Mouse (Mus musculus) embryonic facial prominence, embryonic 15.5 days (tissue): ENCODE results near the gene Trpv2. TPM values are rescaled to one million over a fixed set of nuclear protein-coding genes. Genes with fewer than 3 reads are reported as not detected.

ENCODE experiments used
- ATAC-seq: fragments of 200-750 bp; cut with Nextera tagmentation; 2 replicates; pipeline ENCODE4 v1.8.0; 2017; ENCODE audit warnings: low read depth, moderate TSS enrichment; ENCODE audit not compliant: insufficient number of reproducible peaks, low FRiP score, low TSS enrichment
- H3K27ac ChIP-seq: fragments of 300-500 bp; sonication (generic); replicated peaks from 2 replicates; pipeline ENCODE4 v1.5.1; 2015; ENCODE audit warnings: mild to moderate bottlenecking, inconsistent platforms
- H3K27me3 ChIP-seq: fragments of 300-500 bp; sonication (generic); 2 replicates; pipeline ENCODE4 v1.6.1; 2015; ENCODE audit warnings: inconsistent platforms
- H3K36me3 ChIP-seq: fragments of 300-500 bp; sonication (generic); 2 replicates; pipeline ENCODE4 v1.6.1; 2015; ENCODE audit warnings: mild to moderate bottlenecking, inconsistent platforms
- H3K4me1 ChIP-seq: fragments of 300-500 bp; sonication (generic); 2 replicates; pipeline ENCODE4 v1.6.1; 2015; ENCODE audit warnings: inconsistent platforms
- H3K4me2 ChIP-seq: fragments of 300-500 bp; sonication (generic); replicated peaks from 2 replicates; pipeline ENCODE4 v1.6.1; 2015; ENCODE audit warnings: mild to moderate bottlenecking, inconsistent platforms
- H3K4me3 ChIP-seq: fragments of 300-500 bp; sonication (generic); replicated peaks from 2 replicates; pipeline ENCODE4 v1.5.1; 2015; ENCODE audit warnings: mild to moderate bottlenecking, inconsistent platforms
- H3K9ac ChIP-seq: fragments of 300-500 bp; sonication (generic); 2 replicates; pipeline ENCODE4 v1.6.1; 2015; ENCODE audit warnings: inconsistent platforms
- H3K9me3 ChIP-seq: fragments of 300-500 bp; sonication (generic); replicated peaks from 2 replicates; pipeline ENCODE4 v1.6.1; 2016; ENCODE audit warnings: inconsistent platforms
- WGBS: fragments of 180-500 bp; shearing (Covaris S2); methylation state at CpG from one replicate; pipeline ENCODE4 v1.1.7; 2015; 5-methylcytosine and 5-hydroxymethylcytosine counted together
- polyA plus RNA-seq: library from polyadenylated mRNA; unstranded; fragments of >200 nt; fragmentation: Nextera tagmentation; extraction: Ambion mirVana; gene quantifications from 2 replicates; pipeline ENCODE4 v1.2.1, GENCODE M21; 2015

Gene Trpv2
- polyA plus RNA-seq, 1 experiment from 2014 or later, result 6.4 TPM

DNA sequence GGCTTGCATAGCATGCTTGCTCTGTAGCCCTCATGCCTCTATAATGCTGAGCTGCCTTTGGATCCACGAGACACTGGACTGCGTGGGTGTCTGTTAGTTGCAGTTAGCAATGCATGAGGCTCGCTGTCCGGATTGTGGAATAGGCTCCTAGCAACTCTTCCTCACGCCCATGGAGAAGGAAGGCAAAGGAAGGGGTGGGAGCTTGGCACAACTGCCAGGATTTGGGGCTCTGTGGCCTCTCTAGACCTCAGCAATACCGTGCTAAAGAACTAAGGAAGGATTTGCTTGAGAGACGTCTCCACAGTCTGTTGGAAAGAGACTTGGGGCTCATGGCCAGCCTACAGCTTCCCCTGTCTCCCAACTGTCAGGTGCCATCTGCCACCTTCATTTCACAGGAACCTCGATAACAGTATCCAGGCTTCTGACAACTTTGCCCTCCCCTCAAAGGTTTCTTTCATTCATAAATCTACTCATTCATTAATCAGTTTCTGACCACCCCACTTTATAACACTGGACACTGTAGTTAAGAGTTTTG, 40.7 kb downstream of the Trpv2 start:
- Histone ChIP-seq H3K9ac (no peak overlapping the region), H3K36me3 (peaks cover 31% of the 10 kb centered on the region), H3K4me3 (no peak overlapping the region), H3K4me1 (peaks cover 16% of the 10 kb centered on the region), H3K27me3 (no peaks in the 10 kb centered on the region), H3K4me2 (no peak overlapping the region), H3K27ac (peak overlapping the region; percentile 84; the same call in 1 of the 2 replicates), H3K9me3 (no peaks in the 10 kb centered on the region)
- no peak for ATAC-seq
- 78% methylated on average over 8 of the region's 8 CpGs for WGBS

DNA sequence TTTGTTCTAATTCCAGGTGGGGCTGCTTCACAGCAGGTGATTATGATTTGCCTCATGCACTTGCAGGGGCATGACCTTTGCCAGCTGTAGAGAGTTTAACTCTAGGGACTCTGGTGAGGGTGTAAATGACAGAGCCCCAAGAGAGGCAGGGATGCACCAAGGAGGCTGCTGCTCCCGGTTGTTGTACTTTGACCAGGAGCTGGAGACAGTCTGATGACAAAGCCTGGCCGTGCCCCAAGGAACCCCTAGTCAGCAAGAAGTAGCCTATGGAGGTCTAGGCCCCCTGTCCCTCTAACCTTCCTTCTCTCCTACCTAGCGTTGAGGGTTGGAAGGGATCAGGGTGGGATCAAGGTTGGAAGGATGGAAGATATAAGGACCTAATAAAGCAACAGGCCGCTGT, 41.2 kb downstream of the Trpv2 start:
- Histone ChIP-seq H3K4me3 (no peak overlapping the region), H3K9ac (no peak overlapping the region), H3K27ac (no peak overlapping the region), H3K27me3 (no peaks in the 10 kb centered on the region), H3K4me1 (peaks cover 16% of the 10 kb centered on the region), H3K36me3 (peaks cover 27% of the 10 kb centered on the region), H3K4me2 (no peak overlapping the region), H3K9me3 (no peaks in the 10 kb centered on the region)
- 86% methylated on average over 4 of the region's 4 CpGs for WGBS
- no peak for ATAC-seq

DNA sequence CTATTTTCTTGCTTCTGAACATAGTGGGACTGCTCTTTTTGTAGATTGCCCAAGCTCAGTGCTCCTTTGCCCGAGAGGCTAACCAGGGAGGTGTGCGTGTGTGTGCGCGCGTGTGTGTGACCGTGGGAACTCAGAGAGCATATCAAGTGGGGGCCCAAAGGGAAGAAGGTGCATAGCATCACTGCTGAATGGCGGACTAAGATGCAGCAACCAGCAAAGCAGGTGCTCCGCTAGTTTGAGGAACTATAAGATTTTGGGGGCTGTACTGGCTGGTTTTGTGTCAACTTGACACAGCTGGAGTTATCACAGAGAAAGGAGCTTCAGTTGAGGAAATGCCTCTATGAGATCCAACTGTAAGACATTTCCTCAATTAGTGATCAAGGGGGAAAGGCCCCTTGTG, 46.8 kb downstream of the Trpv2 start:
- Histone ChIP-seq H3K36me3 (peaks cover 25% of the 10 kb centered on the region), H3K4me1 (peaks cover 36% of the 10 kb centered on the region), H3K27ac (no peak overlapping the region), H3K9ac (no peak overlapping the region), H3K4me2 (no peak overlapping the region), H3K27me3 (no peaks in the 10 kb centered on the region), H3K4me3 (no peak overlapping the region), H3K9me3 (no peaks in the 10 kb centered on the region)
- no peak for ATAC-seq
- 94% methylated on average over 8 of the region's 8 CpGs for WGBS

DNA sequence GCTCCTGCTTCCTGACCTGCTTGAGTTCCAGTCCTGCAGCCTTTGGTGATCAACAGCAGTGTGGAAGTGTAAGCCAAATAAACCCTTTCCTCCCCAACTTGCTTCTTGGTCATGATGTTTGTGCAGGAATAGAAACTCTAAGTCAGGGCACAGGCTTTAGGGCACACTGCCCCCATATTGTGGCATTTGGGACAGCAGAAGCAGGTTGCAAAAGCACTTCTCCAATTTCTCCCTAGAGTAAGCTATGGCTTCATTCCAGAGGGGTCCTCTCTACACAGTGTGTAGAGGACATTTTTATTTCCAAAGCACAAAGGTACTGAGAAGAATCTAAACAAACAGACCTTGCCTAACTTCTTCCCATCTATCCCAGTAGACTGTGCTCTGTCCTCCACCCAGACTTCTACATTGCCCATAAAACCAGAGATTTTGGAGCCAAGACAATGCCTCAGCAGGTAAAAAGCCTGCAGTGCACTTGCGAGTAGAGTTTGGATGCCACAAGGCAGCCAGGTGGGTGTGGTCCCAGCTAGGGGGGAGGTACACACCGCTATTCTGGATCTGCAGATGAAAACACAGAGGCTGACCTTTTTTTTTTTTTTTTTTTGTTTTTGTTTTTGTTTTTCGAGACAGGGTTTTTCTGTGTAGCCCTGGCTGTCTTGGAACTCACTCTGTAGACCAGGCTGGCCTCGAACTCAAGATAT, 47.4 kb downstream of the Trpv2 start:
- H3K4me1 ChIP-seq, result peaks cover 36% of the 10 kb centered on the region
- H3K4me3 ChIP-seq, result no peak overlapping the region
- ATAC-seq, result no peak
- peaks cover 23% of the 10 kb centered on the region for H3K36me3 ChIP-seq
- WGBS, result 69% methylated on average over 4 of the region's 4 CpGs
- no peak overlapping the region for H3K9ac ChIP-seq
- no peaks in the 10 kb centered on the region for H3K27me3 ChIP-seq
- H3K27ac ChIP-seq, result no peak overlapping the region
- no peak overlapping the region for H3K4me2 ChIP-seq
- no peaks in the 10 kb centered on the region for H3K9me3 ChIP-seq

DNA sequence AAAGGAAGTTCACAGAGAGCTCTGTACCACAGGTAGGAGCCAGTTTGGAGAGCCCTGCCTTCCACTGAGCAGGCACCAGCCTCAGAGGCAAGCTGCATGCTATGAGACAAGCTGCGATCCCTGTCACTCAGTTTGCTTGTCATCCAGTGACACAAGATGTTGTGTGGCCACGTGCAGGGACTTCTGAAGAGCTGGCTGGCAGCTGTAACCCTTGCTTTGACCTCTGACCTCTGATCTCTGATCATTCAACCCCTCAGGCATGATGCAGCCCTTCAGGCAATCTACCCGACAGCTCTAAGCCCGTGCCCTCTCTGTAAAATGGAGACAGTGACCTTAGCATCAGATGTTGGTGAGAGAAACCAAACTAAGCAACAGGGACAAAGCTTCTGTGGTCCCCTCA, 48.6 kb downstream of the Trpv2 start:
- Histone ChIP-seq H3K9ac (no peak overlapping the region), H3K4me3 (no peak overlapping the region), H3K36me3 (peaks cover 13% of the 10 kb centered on the region), H3K4me1 (peaks cover 37% of the 10 kb centered on the region), H3K9me3 (no peaks in the 10 kb centered on the region), H3K4me2 (no peak overlapping the region), H3K27me3 (no peaks in the 10 kb centered on the region), H3K27ac (no peak overlapping the region)
- WGBS, result 40% methylated on average over 4 of the region's 4 CpGs
- ATAC-seq, result no peak

DNA sequence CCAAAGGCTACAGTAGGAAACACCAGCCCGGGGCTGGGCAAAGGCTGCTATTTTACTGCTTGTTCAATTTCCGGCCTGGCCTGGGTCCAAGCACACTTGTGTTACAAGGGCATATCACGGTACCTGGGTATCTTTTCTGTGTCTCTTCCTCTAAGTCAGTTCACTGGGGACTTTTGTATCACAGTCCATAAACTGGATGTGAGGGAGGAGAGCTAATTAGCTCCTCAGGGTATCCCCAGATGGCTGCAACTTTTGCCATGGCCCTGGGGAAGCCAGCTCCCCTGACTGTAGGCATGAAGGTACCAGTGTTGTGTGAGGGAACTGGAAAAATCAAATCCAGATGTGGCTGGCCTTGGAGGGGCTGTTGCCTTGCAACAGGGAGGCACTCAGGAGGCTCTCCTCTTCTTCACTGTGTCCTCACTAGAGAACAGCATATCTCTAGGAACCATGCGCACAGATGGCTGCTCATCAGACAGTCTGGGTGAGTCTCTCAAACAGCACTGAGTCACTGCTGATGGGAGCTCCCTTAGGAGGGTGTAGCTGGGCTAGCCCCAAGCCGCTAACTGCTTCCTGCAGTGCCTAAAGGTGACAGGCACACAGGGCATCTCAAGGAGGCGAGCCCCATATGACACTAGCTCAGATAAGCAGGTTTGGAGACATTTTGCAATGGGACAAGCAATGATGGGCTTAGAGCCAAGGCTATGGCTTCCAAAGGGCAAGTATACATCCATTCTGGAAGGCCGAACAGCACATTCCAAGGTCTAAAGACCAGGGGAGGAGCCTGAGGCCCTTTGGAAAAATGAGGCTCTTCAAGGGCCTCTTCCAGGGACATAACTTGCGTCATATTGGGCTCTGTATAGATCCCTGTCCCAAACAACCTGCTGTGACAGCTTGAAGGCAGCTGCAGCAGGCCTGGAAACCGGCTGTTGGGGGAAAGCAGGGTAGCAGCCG, 50.3 kb downstream of the Trpv2 start:
- WGBS, result 32% methylated on average over 10 of the region's 10 CpGs
- no peak overlapping the region for H3K9ac ChIP-seq
- H3K4me2 ChIP-seq, result no peak overlapping the region
- no peaks in the 10 kb centered on the region for H3K9me3 ChIP-seq
- H3K27ac ChIP-seq, result peak overlapping the region; percentile 77
- H3K4me1 ChIP-seq, result peaks cover 54% of the 10 kb centered on the region
- H3K4me3 ChIP-seq, result no peak overlapping the region
- no peaks in the 10 kb centered on the region for H3K27me3 ChIP-seq
- peak; percentile 63 for ATAC-seq
- H3K36me3 ChIP-seq, result peaks cover under 1% of the 10 kb centered on the region; the same call in 1 of the 2 replicates

DNA sequence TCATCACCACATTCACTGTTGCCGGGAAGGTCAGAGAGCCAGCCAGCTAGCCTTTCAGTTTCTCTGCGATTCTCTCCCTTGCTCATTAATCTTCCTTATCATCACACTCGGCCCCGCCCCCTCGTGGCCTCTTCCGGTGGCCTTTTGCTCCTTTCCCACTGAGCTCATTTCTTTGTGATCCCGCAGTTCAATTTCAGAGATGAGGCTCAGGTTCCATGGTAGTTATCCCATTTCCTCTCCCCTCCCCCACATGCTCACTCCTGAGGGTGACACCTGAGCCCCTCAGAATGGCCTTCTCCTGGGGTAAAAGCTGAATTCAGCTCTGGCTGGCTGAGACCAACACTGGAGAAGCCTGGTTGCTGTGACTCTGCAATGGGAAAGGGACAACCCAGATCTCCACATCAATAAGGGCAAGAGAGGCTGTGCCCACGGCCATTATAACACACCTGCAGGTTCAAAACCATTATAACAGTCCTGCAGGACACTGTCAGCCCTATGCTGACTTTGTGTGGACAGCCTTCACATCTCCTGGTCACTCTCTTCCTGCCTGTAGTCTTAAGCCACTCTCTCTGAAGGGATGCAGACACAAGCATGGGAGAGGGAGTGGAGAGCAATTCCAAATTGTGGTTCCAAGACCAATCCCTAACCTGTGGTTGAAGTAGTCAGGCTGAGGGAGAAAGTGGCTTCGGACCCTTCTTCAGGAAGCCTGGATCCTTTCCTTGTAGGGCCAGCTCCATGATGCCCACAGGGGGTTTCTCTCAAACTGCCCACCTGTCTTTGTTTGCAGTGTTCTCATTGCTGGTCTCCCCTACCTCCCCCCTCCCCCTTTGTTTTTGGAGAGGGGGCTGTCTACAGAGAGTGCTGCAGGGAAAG, 55.3 kb downstream of the Trpv2 start:
- H3K4me2 ChIP-seq, result peak overlapping the region; percentile 21; the same call in 1 of the 2 replicates
- WGBS, result 10% methylated on average over 9 of the region's 9 CpGs
- H3K27me3 ChIP-seq, result no peaks in the 10 kb centered on the region
- peaks cover 51% of the 10 kb centered on the region for H3K4me1 ChIP-seq
- H3K9me3 ChIP-seq, result no peaks in the 10 kb centered on the region
- H3K9ac ChIP-seq, result no peak overlapping the region
- no peaks in the 10 kb centered on the region for H3K36me3 ChIP-seq
- H3K4me3 ChIP-seq, result no peak overlapping the region
- ATAC-seq, result no peak
- 0 out of 2 replicates have a peak overlapping the region, but pooled peaks have one; percentile 11 for H3K27ac ChIP-seq

DNA sequence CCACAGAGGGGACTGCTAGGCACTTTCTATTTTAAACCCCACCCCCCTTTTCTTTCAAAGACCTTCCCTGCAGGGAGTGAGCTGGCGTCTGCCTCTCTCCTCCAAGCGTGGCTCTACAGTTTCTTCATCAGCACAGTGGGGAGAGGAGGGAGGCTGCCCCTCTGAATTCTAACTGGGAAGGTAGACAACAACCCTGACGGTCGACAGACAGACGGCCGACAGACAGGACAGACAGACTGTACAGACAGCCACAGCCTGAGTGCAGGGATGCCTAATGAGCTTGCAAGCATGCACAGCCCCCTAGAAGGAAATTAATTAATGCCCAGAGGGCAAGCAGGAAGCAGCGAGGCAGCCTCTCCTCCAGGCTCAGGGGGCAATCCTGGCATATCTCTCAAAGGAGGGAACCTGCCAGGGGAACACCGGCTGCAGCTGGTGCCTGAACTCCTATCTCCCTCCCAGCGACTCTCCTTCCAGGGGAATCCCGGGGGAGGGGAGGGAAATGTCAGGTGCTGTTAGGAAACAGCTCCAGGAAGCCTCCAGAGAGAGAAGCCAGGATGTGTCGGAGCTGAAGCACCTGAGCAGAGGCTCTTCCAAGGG, 56.0 kb downstream of the Trpv2 start:
- Histone ChIP-seq H3K9ac (no peak overlapping the region), H3K4me2 (peak overlapping the region; percentile 21; the same call in 1 of the 2 replicates), H3K4me3 (no peak overlapping the region), H3K4me1 (peaks cover 50% of the 10 kb centered on the region), H3K27me3 (no peaks in the 10 kb centered on the region), H3K36me3 (no peaks in the 10 kb centered on the region), H3K9me3 (no peaks in the 10 kb centered on the region), H3K27ac (0 out of 2 replicates have a peak overlapping the region, but pooled peaks have one; percentile 11)
- peak; percentile 52 for ATAC-seq
- 5% methylated on average over 11 of the region's 11 CpGs for WGBS

GRCm38 (mm10) chr11:62631138-62631537, 56.9 kb downstream of the Trpv2 start:
- H3K9ac ChIP-seq, result no peak overlapping the region

DNA sequence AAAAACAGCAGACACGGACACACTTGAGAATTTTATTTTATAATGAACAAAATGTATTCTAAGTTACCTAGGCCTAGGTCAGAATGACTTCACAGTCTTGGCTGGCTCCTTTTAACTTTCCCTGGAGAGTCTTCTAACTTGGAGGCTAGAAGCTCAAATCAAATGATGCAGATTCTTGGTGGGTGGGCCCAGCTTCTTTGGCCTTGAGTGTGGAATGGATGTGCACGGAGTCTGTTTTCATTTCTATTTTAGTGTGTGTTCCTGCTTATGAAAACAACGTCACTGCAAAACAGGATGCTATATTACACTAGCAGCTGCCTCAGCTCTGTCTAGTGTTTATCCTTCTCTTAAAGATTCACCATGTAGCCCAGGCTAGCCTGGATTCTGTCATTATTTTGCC, 61.1 kb downstream of the Trpv2 start:
- Histone ChIP-seq H3K9ac (no peak overlapping the region), H3K4me3 (no peak overlapping the region), H3K27me3 (no peaks in the 10 kb centered on the region), H3K27ac (peak overlapping the region; percentile 60), H3K36me3 (no peaks in the 10 kb centered on the region), H3K4me1 (peaks cover 42% of the 10 kb centered on the region), H3K4me2 (no peak overlapping the region), H3K9me3 (no peaks in the 10 kb centered on the region)
- 42% methylated on average over 3 of the region's 3 CpGs for WGBS
- no peak for ATAC-seq

More at GRCm38 (mm10) chr11:62631138-62631537, 56.9 kb downstream of the Trpv2 start:
- no peaks in the 10 kb centered on the region for H3K36me3 ChIP-seq
- no peak overlapping the region for H3K4me3 ChIP-seq
- WGBS, result 43% methylated on average over 4 of the region's 4 CpGs
- no peaks in the 10 kb centered on the region for H3K9me3 ChIP-seq
- H3K27ac ChIP-seq, result no peak overlapping the region
- no peak for ATAC-seq
- H3K4me1 ChIP-seq, result peaks cover 50% of the 10 kb centered on the region
- H3K27me3 ChIP-seq, result no peaks in the 10 kb centered on the region
- no peak overlapping the region for H3K4me2 ChIP-seq
